Mouse (Mus musculus) T-helper 17 cell (primary cell): ENCODE measurements at regions not wholly inside any gene's neighbourhood (a gene's known extent, or its start where the extent isn't known, plus 50 kb on each side); places are given as distances from the start of the nearest gene placed in this dataset.
"Not testable (repeated sequence)": the region's sequence is repeated elsewhere in the genome, so short reads cannot be mapped to it uniquely, and the experiment has no call there.

Experiments
- in situ Hi-C, 2 experiments: fragments of 300-600 bp; cut with MboI, MseI; formaldehyde crosslinking; loops; 1 replicate in 1 of 2; 2 replicates in 1 of 2; pipeline ENCODE4 v1.15.1; 2025; ENCODE audit warnings: high pct_unique_total_duplicates in 2 of 2

DNA sequence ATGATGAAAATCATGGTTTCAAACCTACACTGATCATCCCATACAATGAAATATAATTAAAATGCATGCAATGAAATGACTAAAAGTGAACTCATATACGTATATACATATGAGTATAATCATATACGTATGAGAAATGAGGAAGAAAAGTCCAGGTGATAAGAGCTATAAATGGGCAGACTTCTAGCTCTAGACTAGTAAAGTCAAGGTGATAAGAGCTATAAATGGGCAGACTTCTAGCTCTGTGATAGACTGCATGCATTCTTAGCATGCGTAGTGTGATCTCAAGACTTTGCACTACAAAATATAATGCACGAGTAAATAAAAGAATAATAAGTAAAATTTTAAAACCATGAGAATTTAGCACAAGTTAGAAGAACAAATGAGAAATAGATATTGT, 606.2 kb upstream of the Gpc5 start:
- in situ Hi-C loops: no loop called here

DNA sequence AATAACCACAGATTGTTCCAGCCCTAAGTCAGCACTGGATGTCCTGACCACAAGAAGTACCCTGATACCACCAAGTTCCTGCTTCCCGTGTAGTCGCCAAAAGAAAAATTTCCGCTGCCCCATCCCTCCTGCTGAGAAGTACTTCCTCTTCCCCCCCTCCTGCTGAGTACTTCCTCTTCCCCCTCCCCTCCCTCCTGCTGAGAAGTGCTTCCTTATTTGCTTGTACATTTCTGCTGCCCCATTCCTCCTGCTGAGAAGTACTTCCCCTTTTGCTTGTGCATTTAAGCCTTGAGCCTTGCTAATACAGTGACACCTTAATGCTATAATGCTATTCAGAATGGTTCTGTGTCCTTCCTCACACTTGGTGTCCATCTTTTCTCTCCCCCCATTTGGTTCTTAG, 598.6 kb upstream of the Gpc5 start:
- in situ Hi-C loops: not testable (repeated sequence)

DNA sequence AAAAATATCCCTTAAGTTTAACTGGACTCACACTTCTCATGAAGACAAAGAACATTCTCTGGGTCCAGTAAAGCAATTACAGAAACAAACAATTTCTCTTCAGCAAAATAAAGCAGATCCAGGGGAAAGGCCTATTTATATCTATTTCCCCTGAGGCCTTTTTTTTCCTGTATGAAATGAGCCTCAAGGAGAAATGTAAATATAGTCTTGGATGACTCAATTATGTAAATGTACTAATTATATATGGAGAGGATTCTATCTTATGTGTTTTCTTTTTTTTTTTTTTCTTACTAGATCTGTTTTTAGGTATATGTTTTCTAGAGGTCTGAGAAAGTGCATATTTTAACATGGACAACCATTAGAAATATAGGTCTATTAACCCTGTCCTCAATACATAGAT, 587.0 kb upstream of the Gpc5 start:
- in situ Hi-C loops: no loop called here

DNA sequence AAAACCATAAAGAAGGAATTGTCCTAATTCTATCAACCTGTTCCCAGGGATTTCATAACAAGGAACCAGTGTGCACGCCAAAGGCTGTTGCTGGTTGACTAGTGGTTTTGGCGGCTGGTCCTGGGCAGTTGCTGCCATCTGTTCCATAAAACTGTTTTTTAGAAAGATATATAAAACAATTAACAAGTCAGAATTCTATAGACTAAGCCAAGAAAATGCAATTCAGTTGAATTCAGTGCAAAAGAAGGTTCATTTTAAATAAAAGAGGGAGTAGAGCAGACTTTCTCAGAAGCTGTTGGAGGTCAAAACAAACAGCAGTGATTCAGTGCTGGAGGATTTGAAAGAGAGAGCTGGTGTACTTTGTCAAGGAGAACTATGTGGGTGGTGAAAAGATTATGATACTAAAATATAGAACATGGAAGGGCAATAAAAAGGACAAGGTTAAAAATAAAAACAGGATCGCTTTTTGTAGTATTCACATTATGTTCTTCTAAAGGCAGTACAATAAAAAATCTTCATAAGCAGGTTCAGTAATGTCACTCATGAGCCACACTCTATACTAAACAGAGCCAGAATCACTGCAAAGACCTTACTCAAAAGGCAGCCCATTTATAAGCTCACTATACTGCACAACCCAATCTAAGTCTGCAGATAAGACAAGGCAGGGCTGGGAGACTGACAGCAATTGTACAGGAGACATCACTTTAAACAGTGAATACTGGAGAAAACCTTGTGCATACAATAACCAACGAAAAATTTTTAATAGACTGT, 543.9 kb upstream of the Gpc5 start:
- in situ Hi-C loops: no loop called here

DNA sequence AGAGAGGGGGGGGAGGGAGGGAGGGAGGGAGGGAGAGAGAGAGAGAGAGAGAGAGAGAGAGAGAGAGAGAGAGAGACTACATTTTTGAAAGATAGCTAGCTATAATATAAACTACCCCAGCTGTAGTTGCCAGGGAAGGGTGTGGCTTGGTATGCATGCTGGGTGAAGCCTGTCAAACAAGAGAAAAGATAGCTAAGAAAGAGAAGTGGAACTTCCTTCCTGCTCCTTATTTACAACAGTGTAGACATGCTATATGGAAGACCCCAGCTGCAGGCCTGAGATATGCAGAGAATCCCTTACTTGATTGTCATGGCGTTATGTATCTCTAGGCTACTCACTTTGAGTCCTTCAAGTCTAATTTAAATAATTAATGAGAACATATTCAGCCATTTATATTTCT, 542.9 kb upstream of the Gpc5 start:
- in situ Hi-C loops: no loop called here

DNA sequence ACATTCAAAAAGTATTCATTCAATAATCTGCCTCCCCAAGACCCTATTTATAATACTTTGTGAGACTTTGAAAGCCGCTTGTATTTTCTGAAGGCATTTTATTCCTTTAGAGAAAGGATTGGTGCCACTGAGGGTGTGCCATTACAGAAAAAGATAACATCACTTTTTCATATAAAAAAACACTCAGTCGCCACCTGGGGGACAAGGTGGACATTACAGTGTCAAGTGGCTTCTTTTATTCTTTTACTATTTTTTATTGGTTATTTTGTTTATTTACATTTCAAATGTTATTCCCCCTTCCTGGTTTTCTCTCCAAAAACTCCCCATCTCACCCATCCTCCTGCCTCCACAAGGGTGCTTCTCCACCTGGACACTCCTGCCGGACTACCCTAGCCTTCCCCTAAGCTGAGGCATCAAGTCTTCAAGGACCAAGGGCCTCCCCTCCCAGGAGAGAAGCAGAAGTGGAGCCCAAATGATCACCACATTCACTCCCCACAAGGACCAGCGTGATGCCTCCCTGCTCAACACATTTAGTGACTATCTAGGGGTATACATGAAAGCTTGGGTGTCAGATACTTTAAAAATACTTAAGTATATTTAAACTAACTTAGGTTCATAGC, 525.5 kb upstream of the Gpc5 start:
- in situ Hi-C loops: no loop called here

DNA sequence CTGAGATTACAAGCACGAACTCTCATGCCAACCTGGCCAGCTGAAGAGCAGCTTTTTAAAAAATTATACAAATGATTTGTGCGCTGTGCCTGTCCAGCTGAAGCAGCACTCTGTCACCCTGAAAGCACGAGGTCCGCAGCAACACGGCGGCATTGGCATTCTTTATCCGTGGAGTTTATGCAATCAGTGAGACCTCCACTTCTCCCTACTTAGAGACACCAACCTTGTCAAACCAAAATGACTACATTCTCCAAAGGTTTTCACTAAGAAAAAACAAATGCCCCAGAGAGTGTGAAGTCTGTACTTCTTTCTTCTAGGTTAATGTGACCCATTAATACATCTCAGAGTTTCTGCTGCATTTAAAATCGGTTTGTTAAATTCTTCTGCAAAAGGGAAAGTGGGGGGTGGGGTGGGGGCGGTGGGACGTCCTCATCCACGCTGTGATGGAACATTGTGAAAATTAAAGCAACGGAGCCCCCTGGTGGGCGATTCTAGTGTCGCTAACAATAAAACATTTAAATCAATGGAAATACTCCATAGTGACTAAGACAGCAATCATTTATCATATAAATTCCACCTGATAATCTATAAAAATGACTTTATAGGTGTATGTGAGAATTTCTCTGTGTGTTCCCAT, 524.2 kb upstream of the Gpc5 start:
- in situ Hi-C loops: no loop called here

DNA sequence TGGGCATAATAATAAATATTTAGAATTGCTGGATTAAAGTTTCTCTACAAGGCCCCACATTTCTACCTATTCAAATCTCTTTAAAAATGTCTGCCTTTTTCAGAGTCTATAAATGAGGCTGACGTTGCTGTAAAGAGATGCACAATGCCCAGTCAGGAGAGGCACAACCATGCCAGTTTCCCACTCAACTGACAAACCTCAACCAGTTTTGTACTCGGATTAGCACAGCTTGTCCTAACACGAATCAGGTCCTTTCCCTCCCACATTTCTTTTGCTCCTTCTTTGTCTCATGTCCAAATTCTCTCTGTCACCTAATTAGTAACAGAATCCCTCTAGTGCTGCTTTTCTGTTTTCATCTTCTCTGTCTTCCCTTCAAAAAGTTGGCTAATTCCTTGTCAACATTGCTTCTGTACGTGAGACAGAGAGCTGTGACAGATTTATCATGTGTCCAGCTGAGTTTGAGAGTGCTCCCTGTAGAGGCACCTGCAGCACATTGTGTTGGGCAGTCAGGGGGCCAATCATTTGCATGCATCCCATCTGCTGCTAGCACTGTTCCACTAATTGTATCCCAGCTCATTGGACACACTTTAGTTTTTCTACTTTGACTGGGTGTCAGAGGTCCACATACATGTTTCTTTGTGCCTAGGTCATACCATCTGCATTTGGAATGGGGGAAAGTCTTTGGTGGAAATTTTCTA, 504.5 kb upstream of the Gpc5 start:
- in situ Hi-C loops: no loop called here

DNA sequence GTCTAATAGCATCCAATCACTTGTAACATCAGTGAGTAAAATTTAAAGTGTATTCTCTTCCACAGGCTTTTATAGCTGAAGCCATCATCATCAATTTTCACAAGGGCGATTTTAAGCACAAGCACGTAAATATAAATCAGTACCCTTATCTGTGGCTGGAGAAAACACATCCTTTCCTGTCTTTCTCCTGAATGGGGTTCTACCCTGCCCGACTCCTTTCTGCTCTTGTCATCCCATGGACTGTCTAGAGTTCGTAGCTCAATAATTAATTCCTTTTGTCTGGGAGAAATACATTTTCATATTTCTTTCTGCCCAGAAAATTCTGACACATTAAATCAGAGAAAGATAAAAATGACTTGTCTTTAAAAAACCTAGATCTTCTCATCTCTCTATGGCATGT, 482.7 kb upstream of the Gpc5 start:
- in situ Hi-C loops: no loop called here

DNA sequence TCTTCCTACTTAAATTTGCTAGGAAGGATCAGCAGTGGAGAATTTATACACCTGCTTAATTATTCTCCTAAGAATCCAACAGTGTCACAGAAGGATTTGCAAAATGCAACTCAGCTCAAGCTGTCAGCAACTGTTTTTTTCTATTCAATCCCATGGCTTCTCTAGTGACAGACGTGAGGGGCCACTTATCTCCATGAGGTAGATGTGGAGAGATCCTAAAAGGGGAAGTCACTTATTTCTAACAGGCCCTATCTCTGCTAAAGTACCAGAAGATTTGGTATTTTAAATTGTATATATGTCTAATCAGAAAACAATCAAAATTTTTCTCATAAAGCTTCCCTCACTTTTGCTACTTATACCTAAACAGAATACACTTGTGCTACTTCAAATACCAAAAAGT, 479.6 kb upstream of the Gpc5 start:
- in situ Hi-C loops: no loop called here

DNA sequence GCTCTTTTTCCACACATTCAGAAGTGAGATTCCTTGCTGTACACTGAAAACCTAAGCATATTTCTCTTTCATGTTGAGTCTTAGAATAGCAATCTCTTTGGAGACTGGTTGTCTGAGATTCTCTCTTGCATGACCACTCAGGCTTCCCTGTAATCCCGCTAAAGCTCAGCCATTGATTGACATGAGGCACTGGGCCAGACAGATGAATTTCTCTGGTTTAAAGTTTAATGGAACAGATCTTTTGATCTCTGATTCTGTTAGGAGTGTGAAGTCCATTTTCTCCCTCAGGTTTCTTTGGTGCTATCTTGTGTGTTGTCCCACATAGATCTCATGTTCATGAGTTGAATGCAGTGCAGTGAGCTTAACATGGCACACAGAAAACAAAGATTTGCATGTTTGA, 435.4 kb upstream of the Gpc5 start:
- in situ Hi-C loops: no loop called here

DNA sequence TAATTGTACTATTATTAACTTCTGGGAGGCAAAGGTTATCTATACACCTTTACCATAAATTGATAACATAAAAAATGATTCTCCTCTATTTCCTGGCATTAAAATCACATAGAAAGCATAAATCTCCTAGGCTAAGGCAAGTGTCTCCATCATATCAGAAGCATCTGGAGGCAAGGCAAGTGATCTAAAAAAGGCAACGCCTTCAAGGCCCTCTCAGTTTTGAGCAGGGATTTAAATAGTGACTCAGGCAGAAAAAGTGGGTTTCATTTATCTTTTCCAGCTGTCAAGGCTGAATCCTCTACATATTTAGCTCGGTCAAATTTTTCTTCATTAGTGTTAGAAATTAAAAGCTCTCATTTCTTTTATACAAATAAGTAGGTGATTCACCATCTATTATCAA, 430.0 kb upstream of the Gpc5 start:
- in situ Hi-C loops: no loop called here

DNA sequence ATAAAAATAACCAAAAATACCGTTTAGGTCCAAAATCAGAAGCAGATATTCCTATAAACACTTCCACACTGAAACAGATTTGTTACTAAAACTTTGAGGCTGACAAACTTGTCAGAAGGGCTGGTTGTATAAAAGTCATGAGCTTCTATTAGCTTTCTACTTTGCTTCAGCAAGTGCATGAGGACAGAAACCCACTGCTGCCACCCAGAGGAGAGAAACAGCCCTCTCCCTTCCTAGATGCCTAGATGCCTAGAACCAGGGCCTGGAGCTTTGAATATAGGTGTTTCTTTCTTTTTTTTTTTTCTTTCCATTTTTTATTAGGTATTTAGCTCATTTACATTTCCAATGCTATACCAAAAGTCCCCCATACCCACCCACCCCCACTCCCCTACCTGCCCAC, 406.9 kb upstream of the Gpc5 start:
- in situ Hi-C loops: loop anchor here in 1 of 2 experiments (25.0 kb wide), 1 partner anchor 1423 kb away; no protein-coding TSS in a partner anchor

DNA sequence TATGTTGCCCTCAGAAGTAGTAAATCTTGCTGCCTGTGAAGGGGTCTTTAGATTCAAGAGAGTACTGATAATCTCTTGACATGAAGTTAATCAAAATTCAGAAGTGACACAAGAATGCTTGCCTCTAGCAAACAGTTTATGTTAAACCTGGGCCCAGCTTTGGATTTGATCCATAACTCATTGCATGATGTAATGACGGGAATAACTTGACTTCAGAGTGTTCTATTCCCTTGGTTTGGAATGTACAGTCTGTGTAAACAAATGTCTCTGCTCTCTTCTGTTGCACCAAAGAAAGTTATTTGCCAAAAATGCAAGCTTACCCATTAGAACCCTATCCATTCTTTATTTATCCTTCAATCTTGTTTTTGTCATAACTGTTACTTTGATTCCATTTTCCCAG, 397.1 kb upstream of the Gpc5 start:
- in situ Hi-C loops: loop anchor here in 1 of 2 experiments (25.0 kb wide), 1 partner anchor 1433 kb away; no protein-coding TSS in a partner anchor

DNA sequence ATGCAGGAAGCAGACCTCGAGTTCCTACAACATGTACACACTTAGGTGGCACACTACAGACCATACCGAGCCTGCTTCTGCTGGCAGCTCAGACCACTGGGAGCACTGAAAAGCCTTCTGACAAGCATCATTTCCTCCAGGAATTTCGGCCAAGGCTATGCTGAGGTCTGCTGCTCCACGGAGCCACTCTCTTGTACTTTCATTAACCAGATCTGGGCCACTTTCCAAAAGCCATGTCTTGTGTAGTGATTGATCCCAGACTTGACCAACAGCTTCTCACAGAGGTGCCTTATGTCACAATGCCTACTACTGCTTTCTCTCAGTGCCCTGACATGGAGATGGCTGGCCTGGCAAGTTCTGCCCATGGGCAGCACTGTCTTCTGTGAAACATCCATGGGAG, 394.5 kb upstream of the Gpc5 start:
- in situ Hi-C loops: loop anchor here in 1 of 2 experiments (25.0 kb wide), 1 partner anchor 1435 kb away; no protein-coding TSS in a partner anchor

DNA sequence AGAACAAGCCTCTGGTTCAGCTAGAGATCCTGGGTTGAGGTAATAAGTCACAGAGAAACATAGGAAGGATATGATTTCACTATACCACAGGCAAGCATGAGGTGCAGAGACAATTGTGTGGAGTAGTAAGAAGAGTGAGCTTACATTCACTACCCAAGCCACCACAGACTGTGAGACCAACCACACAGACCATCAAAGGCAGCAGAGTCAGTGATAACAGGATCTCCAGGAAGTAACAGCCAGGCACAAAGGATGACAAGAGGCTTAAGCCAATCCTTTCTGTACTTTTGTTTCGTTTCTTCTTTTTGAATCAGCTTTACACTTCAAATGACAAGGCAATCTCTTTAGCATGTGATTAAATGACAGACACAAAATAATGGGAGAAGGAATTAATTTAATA, 368.9 kb upstream of the Gpc5 start:
- in situ Hi-C loops: no loop called here

DNA sequence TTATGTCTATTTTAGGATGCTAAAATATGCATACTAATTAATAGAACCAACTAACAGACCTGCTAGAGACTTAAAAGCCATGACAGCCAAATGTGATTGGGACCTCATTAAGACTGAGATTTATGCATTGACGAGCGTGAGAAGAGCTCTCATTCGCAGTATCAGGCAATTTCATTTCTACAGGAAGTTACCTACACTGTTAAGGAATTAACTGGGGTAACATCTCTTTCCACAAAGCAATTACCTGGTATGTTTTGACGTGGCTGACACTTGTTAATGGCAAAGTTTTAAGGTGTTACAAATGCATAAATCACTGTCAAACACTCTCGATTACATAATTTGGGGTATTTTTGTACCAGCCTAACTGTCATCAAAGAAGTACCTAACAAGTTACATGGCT, 324.7 kb upstream of the Gpc5 start:
- in situ Hi-C loops: no loop called here

DNA sequence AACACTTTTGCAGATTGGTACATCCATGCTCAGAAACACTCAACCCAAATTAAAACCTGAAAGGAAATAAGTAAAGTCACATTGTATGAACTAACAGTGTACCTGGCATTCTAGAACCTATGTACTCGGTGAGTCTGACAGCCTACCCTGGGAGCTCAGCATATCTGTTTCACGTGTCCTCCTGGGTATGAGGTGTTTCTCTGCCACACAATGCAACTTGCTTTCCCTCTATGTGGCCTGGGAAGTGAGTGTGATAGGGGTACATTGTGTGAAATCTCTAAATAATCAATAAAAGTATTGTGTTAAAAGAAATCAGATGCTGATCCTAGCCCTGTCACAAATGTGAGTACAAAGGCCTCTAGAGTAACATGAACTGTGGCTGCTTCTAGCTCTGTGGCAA, 315.3 kb upstream of the Gpc5 start:
- in situ Hi-C loops: no loop called here

DNA sequence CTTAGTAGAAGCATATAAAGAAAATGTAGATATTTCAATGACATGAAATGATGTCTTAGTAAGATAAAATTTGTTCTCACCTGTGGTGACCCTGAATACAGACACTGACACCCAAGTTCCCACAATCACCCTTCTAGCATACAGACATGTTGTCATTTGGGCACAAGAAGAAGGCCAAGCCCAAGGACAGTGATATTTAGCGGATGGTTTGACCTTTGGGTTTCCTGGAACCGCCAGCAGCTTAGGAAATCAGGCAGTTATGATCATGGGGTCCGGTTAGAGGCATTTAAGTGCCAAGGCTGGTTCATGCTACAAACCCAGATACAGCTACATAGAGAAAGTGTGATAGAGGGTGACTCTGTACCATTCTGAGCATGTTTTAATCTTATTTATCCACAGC, 310.2 kb upstream of the Gpc5 start:
- in situ Hi-C loops: no loop called here

DNA sequence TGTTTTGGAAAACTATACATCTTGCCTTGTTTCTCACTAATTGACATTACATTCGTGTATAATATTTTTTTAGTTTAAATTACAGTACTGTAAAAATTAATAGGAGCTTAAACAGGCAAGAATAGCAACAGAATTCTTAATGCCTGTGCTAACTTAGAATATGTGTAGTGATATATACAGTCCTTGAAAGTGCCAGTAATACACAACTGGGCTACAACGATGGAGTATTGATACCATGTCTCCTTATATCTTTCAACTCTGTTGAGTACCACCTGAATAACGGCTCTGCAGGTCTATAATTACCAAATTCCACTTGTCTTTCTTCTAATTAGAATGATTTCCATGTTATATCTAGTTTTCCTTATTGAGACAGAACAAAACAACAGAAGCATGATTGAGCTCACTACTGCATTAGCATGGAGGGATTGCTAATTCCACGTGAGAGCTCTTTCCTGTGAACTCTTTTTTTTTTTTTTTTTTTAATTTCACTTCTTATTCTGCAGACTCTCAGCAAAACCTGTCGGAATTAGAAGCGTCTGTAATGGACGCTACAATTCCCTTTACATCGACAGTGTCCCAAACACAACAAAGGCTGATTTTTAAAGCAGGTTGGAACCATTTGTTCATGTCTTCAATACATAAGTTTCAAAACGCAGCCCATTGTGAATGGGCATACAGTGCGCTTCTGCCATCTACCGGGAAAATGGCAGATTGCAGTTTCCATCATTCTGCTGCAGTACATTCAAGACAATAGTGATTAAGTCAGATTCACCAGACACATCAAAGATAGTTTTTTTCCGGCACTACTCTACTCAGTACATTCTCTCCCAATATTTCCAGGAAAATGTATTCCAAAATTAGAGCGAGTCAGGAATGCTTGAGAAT, 300.8 kb upstream of the Gpc5 start:
- in situ Hi-C loops: loop anchor here in 1 of 2 experiments (10.0 kb wide), 1 partner anchor 904 kb away; no protein-coding TSS in a partner anchor

DNA sequence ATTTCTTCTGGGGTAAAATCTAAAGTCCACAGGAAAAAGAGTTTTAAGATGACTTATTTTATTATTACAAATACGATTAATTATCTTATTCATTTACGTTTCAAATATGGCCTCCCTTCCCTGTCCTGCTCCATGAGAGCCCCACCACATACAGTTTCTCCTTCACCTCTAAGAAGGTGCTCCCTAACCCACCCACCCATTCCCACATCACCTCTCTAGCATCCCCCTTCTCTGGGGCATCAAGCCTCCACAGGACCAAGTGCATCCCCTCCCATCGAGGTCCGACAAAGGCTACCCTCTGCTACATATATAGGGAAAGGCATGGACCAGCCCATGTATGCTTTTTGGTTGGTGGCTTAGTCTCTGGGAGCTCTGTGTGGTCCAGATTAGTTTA, 300.2 kb upstream of the Gpc5 start:
- in situ Hi-C loops: loop anchor here in 1 of 2 experiments (10.0 kb wide), 1 partner anchor 903 kb away; no protein-coding TSS in a partner anchor
